Comparison of ENCODE assay signal across 33 mouse cellular contexts in the genomic region with DNA sequence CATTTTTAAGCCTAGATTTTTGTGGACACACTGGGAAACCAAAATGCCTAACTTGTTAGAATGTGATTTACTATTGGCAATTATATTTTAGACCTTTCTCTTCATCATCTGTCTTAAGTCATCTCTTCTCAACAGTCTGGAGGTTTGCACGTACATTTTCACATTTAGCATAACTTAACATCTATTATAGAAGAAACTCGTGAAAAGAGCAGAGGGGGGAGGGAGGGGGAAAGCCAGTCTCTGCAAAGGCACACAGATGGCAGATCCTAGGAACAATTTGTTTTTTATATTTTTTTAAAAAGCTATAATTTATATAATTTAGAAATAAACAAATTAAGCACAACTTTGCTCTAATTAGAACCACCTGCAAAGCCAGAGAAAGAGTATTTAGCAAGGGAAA.
"Had no signal": no experiment of that assay in that cellular context is flagged by ENCODE, and none has a peak within 500 bp of the region (broad histone marks: within the 10 kb centered on the region; RNA-seq: fewer than 3 reads in every experiment).

No protein-coding gene starts in this region.

- H3K9me3 ChIP-seq: limb, embryonic 10.5 days; limb, embryonic 12.5 days; limb, embryonic 13.5 days; limb, embryonic 15.5 days; liver, embryonic 12.5 days; liver, embryonic 13.5 days; liver, embryonic 15.5 days; lung, embryonic 15.5 days; megakaryocyte, embryonic 14.5 days; midbrain, embryonic 10.5 days; midbrain, embryonic 12.5 days; midbrain, embryonic 13.5 days; midbrain, embryonic 15.5 days; neural tube, embryonic 12.5 days; neural tube, embryonic 13.5 days had no signal

- H3K9ac ChIP-seq: limb, embryonic 12.5 days; limb, embryonic 13.5 days; limb, embryonic 15.5 days; liver, embryonic 12.5 days; liver, embryonic 13.5 days; liver, embryonic 14.5 days; liver, embryonic 15.5 days; liver, postnatal 0 days; lung, embryonic 14.5 days; lung, embryonic 15.5 days; midbrain, embryonic 12.5 days; midbrain, embryonic 13.5 days; midbrain, embryonic 15.5 days; neural tube, embryonic 12.5 days; neural tube, embryonic 13.5 days had no signal

- ATAC-seq: liver, embryonic 12.5 days; liver, postnatal 0 days; lung, postnatal 0 days; midbrain, embryonic 13.5 days; midbrain, embryonic 15.5 days; midbrain, embryonic 16.5 days had no signal

- H3K4me3 ChIP-seq: limb, embryonic 10.5 days; limb, embryonic 12.5 days; limb, embryonic 13.5 days; limb, embryonic 15.5 days; liver, embryonic 12.5 days; liver, embryonic 13.5 days; liver, embryonic 15.5 days; lung, embryonic 15.5 days; megakaryocyte, embryonic 14.5 days; midbrain, embryonic 10.5 days; midbrain, embryonic 12.5 days; midbrain, embryonic 13.5 days; midbrain, embryonic 15.5 days; myocyte; neural tube, embryonic 12.5 days; neural tube, embryonic 13.5 days had no signal

- H3K36me3 ChIP-seq: limb, embryonic 10.5 days; limb, embryonic 12.5 days; limb, embryonic 13.5 days; limb, embryonic 15.5 days; liver, embryonic 12.5 days; liver, embryonic 13.5 days; liver, embryonic 15.5 days; lung, embryonic 15.5 days; midbrain, embryonic 10.5 days; midbrain, embryonic 12.5 days; midbrain, embryonic 13.5 days; midbrain, embryonic 15.5 days; neural tube, embryonic 12.5 days; neural tube, embryonic 13.5 days had no signal

- H3K27ac ChIP-seq: limb, embryonic 10.5 days; limb, embryonic 12.5 days; limb, embryonic 13.5 days; limb, embryonic 15.5 days; liver, embryonic 12.5 days; liver, embryonic 13.5 days; liver, embryonic 14.5 days; liver, embryonic 15.5 days; lung, embryonic 15.5 days; macrophage; midbrain, embryonic 10.5 days; midbrain, embryonic 12.5 days; midbrain, embryonic 13.5 days; midbrain, embryonic 15.5 days; neural tube, embryonic 12.5 days; neural tube, embryonic 13.5 days had no signal

- H3K4me2 ChIP-seq: limb, embryonic 12.5 days; limb, embryonic 13.5 days; limb, embryonic 15.5 days; liver, embryonic 11.5 days; liver, embryonic 12.5 days; liver, embryonic 13.5 days; liver, embryonic 15.5 days; lung, embryonic 14.5 days; lung, embryonic 15.5 days; midbrain, embryonic 11.5 days; midbrain, embryonic 12.5 days; midbrain, embryonic 13.5 days; midbrain, embryonic 15.5 days; neural tube, embryonic 12.5 days; neural tube, embryonic 13.5 days had no signal

- H3K4me1 ChIP-seq: limb, embryonic 10.5 days; limb, embryonic 12.5 days; limb, embryonic 13.5 days; limb, embryonic 15.5 days; lung, embryonic 15.5 days; midbrain, embryonic 10.5 days; midbrain, embryonic 12.5 days; midbrain, embryonic 13.5 days; midbrain, embryonic 15.5 days; neural tube, embryonic 12.5 days; neural tube, embryonic 13.5 days had no signal

- H3K27me3 ChIP-seq: limb, embryonic 12.5 days; limb, embryonic 13.5 days; limb, embryonic 15.5 days; liver, embryonic 12.5 days; liver, embryonic 13.5 days; liver, embryonic 15.5 days; lung, embryonic 15.5 days; megakaryocyte, embryonic 14.5 days; midbrain, embryonic 12.5 days; midbrain, embryonic 13.5 days; midbrain, embryonic 15.5 days; neural tube, embryonic 12.5 days; neural tube, embryonic 13.5 days had no signal

- DNase-seq: left cerebral cortex, postnatal 4 days; liver; liver, embryonic 13.5 days; liver, postnatal 0 days; lung, adult 18-20 months; lung, adult 2 months; lung, embryonic 14.5 days; lung, postnatal 10 days; lung, postnatal 14 days; lung, postnatal 36 days; lung, postnatal 4 days; midbrain, embryonic 14.5 days had no signal
